Mouse (Mus musculus) skeletal muscle tissue, postnatal 0 days (tissue): ENCODE measurements around the gene Rnase13. TPM values are rescaled to one million over a fixed set of nuclear protein-coding genes. Genes with fewer than 3 reads are reported as not detected.

Experiments
- polyA plus RNA-seq: library from polyadenylated mRNA; unstranded; fragments of >200 nt; fragmentation: Nextera tagmentation; extraction: Ambion mirVana; gene quantifications from 2 replicates; pipeline ENCODE4 v1.2.1, GENCODE M21; 2015

The Rnase13 gene
- polyA plus RNA-seq: not detected in 2 replicates

DNA sequence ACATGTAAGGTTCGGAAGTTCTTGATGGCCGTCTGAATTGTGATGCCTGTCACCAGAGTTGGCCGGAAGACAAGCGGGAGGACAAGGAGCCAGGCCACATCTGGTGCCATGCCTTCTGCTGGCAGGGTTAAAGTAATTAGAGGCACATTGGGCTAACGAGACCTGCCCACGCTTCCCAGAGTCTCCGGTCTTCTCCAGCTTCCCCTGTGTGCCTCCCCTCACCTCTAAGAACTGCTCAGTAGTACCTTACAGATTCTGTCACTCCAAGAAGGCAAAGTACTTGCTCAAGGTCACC is at the start of gene Rnase13:
Gene Rnase13, minus strand, starts transcription at position 203 of the 295 bp plus-strand sequence.

DNA sequence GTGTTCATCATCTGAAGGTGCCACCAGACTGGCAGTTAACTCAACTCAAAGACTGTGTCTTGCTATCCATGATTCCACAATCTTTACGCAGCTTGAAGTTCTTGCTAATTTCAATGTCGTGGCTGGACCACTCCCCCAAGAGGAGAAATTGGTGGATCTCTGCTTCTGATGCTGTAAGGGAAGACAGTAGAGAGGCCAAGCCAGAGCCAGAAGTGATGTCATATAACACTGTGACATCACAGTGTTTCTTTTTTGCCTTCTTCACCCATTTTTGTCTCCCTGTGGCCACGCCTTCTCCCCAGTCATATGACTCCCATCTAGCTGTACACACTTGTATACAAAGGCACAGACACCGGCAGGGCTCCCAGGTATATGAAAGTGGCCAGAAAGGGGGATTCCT is 4.4 kb downstream of the Rnase13 start, which contains the start of gene Tppp2:
Gene Tppp2, plus strand, starts transcription at position 301 of the 400 bp plus-strand sequence.

DNA sequence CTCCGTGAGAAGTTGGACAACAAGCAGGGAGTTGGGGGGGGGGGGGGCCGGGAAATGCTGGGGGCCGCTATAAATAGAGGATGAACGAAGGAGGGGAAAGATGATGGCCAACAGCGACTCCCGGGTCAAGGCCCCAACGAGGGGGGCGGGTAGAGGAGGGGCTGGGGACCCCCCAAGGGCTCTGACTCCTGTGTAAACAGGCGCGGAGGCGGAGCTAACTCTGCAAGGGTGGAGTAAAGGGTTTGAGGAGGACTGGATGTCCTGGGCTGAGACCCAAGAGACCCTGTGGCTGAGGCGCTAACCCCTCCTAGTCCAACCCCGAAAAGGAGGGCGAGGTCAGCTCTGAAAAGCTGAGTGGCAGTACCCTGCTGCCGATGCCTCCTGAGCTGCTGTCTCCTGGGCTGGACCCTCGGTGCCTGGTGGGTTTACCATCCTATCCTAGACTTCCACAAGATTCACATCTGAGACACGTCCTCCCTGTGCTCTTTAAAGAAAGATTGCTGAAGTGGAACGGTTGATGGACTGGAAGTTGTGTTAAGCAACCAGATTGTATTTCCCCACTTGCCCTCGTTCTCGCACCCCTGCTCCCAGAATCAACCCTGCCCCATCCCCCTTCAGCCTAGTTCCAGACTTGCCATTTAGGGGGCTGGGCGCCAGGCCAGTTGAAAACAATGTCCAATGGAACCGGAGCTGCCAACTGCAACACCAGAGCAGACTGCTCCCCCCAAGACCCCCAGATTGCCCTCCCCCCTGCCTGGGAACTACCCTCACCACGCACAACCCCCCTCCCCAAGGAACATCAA is 8.4 kb downstream of the Rnase13 start, which contains the start of gene Ndrg2:
Gene Ndrg2, minus strand, starts transcription at position 199 of the 803 bp plus-strand sequence.

DNA sequence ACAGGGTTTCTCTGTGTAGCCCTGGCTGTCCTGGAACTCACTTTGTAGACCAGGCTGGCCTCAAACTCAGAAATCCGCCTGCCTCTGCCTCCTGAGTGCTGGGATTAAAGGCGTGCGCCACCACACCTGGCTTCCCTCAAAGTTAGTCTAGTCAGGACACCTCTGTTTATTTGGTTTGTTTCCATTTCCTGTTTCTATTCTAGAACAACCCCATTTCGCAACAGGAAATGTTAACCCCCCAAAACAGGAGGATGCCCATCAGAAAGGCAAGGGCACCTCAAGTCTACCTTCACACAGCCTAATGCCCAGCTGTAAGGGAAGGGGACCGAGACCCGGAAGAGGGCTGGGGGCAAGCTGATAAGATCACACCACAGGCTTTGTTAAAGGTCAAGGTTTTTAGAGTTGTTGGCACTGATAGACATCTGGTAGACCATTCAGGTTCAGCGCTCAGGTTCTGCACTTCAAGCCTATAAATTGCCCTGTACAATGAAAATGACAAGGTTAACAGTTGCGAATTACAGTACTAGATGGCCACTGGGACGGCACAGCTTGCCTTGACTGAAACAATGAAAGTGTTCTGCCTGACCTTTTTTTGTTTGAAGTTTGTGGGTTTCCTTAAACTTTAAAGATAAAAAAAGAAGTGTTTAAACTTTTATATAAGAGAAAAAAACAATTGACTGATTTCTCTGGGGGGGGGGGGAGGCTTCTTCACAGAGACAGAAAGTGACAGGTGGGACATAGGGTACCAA is 30.2 kb downstream of the Rnase13 start, which contains the start of gene Slc39a2:
Gene Slc39a2, plus strand, starts transcription at position 699 of the 749 bp plus-strand sequence.

DNA sequence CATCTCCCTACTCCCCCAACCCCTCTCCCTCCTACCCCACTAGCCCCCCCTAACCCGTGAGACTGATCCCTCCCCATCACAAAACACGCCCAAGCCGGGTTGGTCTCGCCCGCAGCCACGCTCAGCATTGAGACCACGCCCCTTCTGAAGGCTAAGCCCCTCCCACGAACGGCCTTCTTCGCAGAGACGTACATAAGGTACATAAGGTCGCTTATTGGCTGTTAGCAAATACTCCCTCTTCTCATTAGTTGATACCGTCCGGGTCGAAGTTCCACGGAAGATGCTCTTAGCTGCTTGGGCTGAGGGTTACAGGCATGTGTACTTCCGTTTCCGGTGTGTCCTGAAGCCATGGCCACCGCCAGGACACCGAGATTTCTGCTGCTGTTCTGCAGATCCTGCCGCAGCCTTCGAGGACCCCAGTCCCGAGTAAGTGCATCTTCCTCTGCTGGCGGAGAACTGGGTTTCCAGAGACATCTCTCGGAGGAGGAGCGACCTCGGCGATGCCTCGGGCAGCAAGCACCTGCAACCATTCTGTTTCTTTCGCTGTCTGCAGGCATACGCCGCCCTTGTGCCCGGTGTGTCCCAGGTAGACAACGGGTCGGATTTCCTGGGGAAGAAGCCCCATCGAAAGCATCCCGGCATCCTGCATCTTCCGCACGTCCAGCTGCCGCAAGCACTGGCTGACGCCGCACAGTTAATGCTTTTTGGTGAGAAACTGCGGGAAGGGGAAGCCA is 37.8 kb downstream of the Rnase13 start, which contains the start of gene Mettl17:
Gene Mettl17, plus strand, starts transcription at position 245 of the 734 bp plus-strand sequence.

Other genes with a start within 250 kb of the Rnase13 start
- not detected in 2 replicates for gene Gm17079, start 227.3 kb downstream of the Rnase13 start, polyA plus RNA-seq
- gene Gm5800, start 205.6 kb downstream of the Rnase13 start, polyA plus RNA-seq: not detected in 2 replicates
- gene Ang4, start 149.2 kb downstream of the Rnase13 start, polyA plus RNA-seq: not detected in 2 replicates
- gene AY358078, start 122.7 kb downstream of the Rnase13 start, polyA plus RNA-seq: not detected in 2 replicates
- gene Ear6, start 69.1 kb downstream of the Rnase13 start, polyA plus RNA-seq: not detected in 2 replicates
- 17.5 and 17.6 TPM in 2 replicates for gene Mettl17, start 37.9 kb downstream of the Rnase13 start, polyA plus RNA-seq
- 0.08 and 0.66 TPM in 2 replicates for gene Slc39a2, start 29.9 kb downstream of the Rnase13 start, polyA plus RNA-seq
- 458 and 572 TPM in 2 replicates for gene Ndrg2, start 8.6 kb downstream of the Rnase13 start, polyA plus RNA-seq
- gene Tppp2, start 4.3 kb downstream of the Rnase13 start, polyA plus RNA-seq: not detected in 2 replicates
- gene Arhgef40, start 61.9 kb upstream of the Rnase13 start, polyA plus RNA-seq: 52.4 and 58.5 TPM in 2 replicates
- gene Tmem253, start 92.9 kb upstream of the Rnase13 start, polyA plus RNA-seq: 0.61 TPM in 1 of 2 replicates, not detected in the other
- 7.3 and 9.4 TPM in 2 replicates for gene Zfp219, start 98.0 kb upstream of the Rnase13 start, polyA plus RNA-seq
- not detected in 2 replicates for gene Olfr221, start 119.7 kb upstream of the Rnase13 start, polyA plus RNA-seq
- gene Hnrnpc, start 181.3 kb upstream of the Rnase13 start, polyA plus RNA-seq: 132 and 150 TPM in 2 replicates
- 18.3 and 19.3 TPM in 2 replicates for gene Rpgrip1, start 187.9 kb upstream of the Rnase13 start, polyA plus RNA-seq